Mouse (Mus musculus) lung, postnatal 0 days (tissue): ENCODE data around the gene Gria4.

Experiments used
- CTCF ChIP-seq: IDR thresholded peaks from 2 replicates; pipeline ENCODE4 v1.5.1; 2016; ENCODE audit warnings: antibody characterized with exemption, mild to moderate bottlenecking
- EP300 ChIP-seq: IDR thresholded peaks from 2 replicates; pipeline ENCODE4 v1.6.1; 2016; ENCODE audit warnings: antibody characterized with exemption, mild to moderate bottlenecking, control low read depth

- TF ChIP-seq CTCF (no peak), EP300 (no peak)
Measured at GRCm38 (mm10) chr9:4714086-4714485, 81.9 kb downstream of the Gria4 start.
